Mouse (Mus musculus) cerebellum, adult 9-10 months (tissue): ENCODE data around the gene Itpr1.
A peak's percentile ranks its signal among the peaks of the same experiment; 100 is the strongest.

Experiments used
- DNase-seq: peaks from one replicate; pipeline ENCODE4 v3.0.0; 2022

The Itpr1 gene

DNA sequence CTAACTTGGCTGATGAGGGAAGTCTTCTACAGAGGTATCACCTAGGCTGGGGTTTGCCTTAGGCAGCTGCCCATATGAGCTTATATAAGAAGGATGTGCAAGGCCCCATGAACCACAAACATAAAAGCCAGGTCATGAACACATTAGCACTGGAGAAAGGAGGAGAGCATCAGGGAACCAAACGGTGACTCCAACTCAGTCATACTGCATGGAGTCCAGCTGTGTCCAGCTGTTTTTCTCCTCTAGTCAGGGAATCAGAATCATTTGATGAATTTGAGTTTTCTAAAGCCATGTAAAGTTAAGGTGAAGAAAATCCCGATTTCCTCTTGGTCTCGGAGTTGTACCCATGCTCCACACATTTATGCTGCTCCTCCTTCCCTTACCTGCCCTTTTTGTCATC, 69.7 kb downstream of the Itpr1 start:
- DNase-seq, result no peak

- no peak for DNase-seq
Observed at GRCm38 (mm10) chr6:108284688-108285087, 71.8 kb downstream of the Itpr1 start.

GRCm38 (mm10) chr6:108288979-108289378, 76.1 kb downstream of the Itpr1 start:
- no peak for DNase-seq

DNA sequence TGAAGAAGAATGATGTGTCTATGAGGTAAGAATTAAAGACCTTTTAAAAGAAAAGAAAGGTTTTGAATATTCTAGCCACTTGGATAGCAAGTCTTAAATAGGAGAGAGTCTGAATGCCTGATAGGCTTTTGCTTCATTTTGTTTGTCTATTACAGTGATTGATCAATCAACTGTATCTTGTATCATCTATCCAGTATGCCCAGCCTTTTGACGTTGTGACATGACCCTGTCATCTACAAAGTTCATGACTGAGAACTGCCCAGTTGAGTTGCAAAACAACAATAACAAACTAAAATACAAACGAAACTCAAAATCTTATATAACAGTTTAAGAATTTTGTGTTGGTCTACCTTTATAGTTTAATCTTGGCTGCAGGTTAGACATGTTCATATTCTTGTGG, 78.1 kb downstream of the Itpr1 start:
- no peak for DNase-seq

- DNase-seq, result no peak
Observed at GRCm38 (mm10) chr6:108291556-108291955, 78.7 kb downstream of the Itpr1 start.

DNA sequence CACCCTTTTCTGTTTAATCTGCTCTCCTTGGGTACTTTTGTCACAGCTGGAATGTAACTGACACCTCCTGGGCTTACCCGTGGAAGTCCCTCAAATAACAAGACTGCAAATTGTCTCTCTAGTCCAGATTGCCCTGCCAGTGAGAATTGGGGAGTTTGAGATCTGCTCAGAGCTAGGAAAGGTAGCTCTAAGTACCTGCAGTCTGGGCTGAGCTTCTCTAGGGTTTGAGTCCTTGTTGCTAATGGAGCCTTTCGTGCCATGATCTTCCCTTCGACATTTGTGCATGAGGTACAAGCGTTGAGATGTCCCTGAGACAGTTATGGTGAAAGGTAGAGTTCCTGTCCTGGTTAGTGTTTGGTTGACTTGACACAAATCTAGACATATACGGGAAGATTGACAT, 89.0 kb downstream of the Itpr1 start:
- DNase-seq, result no peak

DNA sequence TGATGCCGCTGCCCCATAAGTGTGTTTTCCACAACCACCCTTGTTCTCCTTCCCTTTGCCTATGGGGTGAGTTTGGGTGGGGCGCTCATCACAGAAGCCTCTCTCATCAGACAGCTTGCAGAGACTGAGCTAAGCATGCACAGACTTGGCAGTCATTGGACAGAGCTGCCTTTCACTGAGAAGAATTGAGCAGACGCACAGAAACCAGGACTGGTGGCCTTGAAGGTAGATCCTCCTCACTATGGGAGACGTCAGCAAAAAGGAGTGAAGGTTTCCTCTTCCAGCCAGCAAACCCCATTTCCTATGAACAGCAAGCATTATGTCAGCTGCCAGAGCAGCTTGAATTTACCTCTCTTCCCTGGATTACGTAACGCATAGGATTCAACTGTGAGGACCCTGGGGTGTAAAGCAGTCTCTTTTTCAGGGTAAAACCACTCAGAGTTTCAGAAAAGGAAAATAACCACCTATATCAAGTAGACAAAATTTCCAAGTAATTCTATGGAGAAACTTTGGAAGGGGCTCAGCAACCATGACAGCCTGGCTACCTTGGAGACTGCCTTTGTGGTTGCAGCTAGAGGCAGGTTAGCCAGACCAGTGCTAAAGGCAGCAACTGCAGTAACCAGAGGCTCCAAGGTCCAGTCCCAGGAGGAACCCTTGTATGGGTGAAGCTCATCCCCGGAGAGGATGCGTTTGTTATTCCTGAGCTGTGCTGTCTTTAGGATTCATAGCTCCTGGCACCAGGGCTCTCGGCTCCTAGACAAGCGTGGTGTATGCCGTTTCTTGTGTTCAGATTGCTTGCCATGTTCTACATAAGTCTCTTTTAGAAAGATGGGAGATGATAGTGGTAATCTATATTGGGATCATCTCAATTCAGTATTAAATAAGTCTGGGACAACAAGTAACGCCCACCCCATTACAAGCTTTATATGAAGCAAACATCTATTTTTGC, 91.0 kb downstream of the Itpr1 start:
- no peak for DNase-seq

DNA sequence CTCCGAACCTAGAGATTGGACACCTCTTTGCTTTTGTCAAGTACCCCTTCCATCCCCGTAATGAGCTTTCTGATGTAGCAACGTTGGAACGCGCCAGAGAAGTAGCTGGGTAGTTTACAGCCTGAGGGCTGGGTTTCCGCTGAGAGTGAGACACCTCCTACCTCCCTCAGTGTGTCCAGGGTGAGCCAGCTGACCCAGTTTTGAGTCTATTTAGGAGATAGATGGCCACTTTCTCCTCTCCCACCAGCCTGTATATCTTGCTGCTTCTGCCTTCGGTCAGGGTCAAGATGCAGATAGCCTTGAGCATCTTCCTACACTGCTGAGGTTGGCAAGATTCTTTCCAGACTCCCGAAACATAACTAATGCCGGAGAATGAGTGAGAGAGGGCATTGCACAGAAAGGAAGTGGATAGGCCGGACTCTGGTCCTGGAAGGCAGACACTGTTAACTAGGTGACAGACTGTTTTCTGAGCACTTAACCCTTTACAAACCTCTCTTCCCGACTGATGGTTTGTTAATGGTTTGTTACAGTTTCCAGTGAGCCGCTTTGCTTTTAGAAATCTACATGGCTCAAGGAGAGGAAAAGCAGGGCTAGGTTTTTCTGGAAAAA, 92.4 kb downstream of the Itpr1 start:
- peak; percentile 21 for DNase-seq

- no peak for DNase-seq
Observed at GRCm38 (mm10) chr6:108306240-108306639, 93.3 kb downstream of the Itpr1 start.

GRCm38 (mm10) chr6:108306910-108307584, 94.2 kb downstream of the Itpr1 start:
- no peak for DNase-seq

DNA sequence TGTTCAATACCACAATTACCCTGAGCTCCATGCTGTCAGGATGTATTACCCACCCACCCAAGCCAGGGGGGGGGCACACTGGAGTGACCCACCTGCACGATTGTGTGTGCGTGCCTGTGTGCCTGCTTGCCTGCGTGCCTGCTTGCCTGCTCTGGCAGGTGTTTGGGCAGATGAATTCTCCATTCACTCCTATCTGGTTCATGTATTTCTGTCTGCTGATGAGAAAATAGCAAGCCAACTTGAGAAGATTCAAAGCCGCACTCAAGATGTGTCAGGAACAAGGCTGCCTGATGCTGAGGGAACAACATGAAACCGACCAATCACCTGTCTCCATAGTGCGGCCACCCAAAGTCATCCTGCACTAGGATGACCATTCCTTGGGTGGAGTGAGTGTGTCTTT, 94.9 kb downstream of the Itpr1 start:
- no peak for DNase-seq

GRCm38 (mm10) chr6:108309391-108310182, 96.7 kb downstream of the Itpr1 start:
- DNase-seq, result no peak

- DNase-seq, result no peak
Observed at GRCm38 (mm10) chr6:108313056-108313455, 100.2 kb downstream of the Itpr1 start.

- no peak for DNase-seq
Observed at GRCm38 (mm10) chr6:108313997-108314396, 101.1 kb downstream of the Itpr1 start.

- no peak for DNase-seq
Observed at GRCm38 (mm10) chr6:108316268-108316824, 103.5 kb downstream of the Itpr1 start.

DNA sequence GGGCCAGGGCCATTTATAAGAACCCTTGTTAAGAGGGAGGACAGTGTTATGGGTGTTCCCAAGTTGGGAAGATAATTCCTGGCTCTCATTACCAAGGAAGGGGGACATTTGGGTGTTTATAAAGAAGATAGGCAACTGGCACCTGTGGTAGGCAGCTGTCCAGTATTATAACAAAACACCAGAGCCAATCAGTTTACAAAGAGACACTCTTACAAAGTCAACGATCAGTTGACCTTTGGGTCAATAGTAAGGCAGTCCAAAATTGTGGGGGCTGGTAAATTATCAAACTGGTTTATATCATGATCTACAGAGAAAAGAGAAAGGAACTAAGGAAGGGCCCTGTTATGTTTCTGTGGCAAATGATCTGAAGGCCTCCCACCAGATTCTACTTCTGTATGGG, 104.1 kb downstream of the Itpr1 start:
- no peak for DNase-seq

DNA sequence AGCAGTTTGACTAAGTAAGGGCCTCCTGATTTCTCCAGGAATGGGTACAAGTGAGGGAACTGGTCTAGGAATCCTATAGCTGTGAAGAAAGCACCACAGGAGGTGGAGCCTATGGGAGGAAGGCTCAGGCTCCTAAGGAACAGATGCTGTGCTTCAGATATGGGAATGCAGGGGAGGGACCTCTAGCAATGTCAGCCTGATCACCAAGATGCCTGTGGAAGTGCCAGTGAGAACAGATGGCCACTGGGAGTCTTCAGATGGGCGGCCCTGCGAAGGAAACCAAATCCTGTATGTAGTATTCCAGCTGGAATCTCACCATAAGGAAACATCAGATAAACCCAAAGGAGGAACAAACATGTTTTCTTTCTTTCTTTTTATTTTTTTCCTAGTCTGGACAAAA, 108.8 kb downstream of the Itpr1 start:
- DNase-seq, result peak; percentile 59

DNA sequence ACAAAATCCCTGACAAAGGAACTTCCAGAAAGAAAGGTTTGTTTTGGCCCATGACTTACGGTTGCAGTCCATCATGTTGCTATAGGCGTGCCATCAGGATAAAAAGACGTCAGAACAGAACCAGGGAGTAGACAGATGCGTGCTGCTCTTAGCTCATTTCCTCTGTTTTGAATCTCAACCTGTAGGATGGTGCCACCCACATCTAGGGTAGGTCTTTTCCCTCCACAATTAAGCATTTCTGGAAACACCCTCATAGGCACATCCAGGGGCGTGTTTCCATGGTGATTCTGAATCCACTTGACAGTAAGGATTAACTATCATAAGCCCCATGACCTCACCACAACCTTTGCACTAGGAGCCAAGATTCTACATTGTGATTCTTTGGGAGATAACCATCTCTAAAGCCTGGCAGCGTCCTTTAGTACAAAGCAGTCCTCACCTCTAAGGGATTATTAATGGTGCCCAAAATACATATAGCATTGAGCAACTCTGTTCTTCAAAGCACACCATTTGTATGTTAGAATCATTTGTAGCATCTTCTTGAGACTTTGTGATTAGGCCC, 111.6 kb downstream of the Itpr1 start:
- DNase-seq, result no peak

DNA sequence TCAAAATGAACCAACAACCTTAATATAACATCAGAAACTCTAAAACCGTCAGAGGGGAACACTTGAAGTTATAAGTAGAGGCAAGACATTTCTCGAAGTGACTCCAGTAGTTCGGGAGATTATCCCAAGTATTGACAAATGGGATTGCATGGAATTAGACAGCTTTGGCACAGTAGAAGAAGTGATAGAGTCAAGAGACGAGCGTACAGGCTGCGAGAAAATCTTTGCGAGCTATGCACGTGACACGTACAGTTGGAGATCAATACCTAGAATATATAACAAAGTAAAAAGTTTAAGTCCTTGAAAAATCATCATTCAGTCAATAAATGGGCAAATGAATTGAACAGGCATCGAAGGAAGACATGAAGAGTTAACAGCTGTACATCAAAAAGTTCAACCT, 112.5 kb downstream of the Itpr1 start:
- no peak for DNase-seq

DNA sequence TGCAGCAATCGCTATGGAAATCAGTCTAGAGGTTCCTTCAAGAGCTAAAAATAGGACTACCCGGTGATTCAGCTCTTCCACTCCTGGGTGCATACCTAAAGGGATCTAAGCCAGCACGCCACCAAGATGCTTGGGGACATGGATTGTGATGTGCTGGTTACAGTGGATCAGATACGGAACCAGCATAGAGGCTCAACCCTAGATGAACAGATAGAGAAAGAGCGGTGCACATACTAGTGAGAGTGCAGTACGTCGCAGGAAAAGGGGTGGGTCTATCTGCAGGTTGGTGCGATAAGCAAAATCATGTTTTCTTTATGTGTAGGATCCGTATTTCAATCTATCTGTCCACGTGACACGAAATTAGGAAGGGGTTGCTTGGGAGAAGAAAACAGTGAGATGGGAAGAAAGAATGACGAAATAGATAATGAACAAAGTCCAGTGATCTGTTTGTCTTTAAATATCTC, 113.1 kb downstream of the Itpr1 start:
- no peak for DNase-seq

DNA sequence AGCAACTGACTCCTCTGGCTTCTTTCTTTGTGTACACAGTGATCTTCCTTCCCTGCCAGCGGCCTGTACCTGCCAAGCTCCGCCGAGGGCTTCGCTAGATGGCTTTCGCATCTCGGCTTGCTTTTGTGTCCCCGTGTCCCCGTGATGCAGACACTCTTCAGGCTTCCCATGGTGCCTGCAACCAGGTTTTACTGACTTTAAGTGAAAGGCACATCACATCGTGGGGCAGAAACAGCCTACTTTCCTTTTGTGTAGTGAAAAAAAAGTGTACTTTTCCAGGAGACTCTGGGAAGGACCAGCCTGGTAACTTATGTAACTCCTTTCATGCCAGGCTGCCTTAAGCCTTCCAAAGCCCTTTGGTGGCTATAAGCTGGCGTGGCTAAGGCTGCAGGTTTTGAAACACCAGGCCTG, 113.9 kb downstream of the Itpr1 start:
- DNase-seq, result no peak

GRCm38 (mm10) chr6:108327561-108327960, 114.7 kb downstream of the Itpr1 start:
- DNase-seq, result no peak
